Mouse (Mus musculus) left cerebral cortex, adult 2 months (tissue): ENCODE results near the gene Ank2. TPM values are rescaled to one million over a fixed set of nuclear protein-coding genes. Genes with fewer than 3 reads are reported as not detected.
A peak's percentile ranks its signal among the peaks of the same experiment; 100 is the strongest.

Experiments
- DNase-seq, 2 experiments: peaks; one replicate each; pipeline ENCODE4 v3.0.0; 2021 to 2022; ENCODE audit warnings: low spot score in 2 of 2, mixed read lengths in 1 of 2; ENCODE audit errors: extremely low spot score in 1 of 2
- H3K27ac ChIP-seq: fragments of 200-600 bp; 2 replicates; pipeline ENCODE4 v1.8.1; 2022
- H3K4me3 ChIP-seq: fragments of 200-600 bp; 2 replicates; pipeline ENCODE4 v1.8.1; 2022
- CTCF ChIP-seq: fragments of 200-600 bp; IDR thresholded peaks from 2 replicates; pipeline ENCODE4 v1.8.1; 2022; ENCODE audit warnings: antibody characterized with exemption, mild to moderate bottlenecking, moderate library complexity
- intact Hi-C: fragments of 180-260 bp; cut with DNase I; formaldehyde crosslinking; loops from one replicate; pipeline ENCODE4 v1.15.1; 2025
- total RNA-seq, 2 experiments: library from RNA; stranded (reverse); gene quantifications; 2 replicates each; pipeline ENCODE4 v1.2.3; 2021

The Ank2 gene
- total RNA-seq, 2 experiments from 2014 or later: 905 to 916 TPM

- intact Hi-C loops: loop anchor here (2.0 kb wide), 1 partner anchor 100 kb away; the partner anchor contains the start of genes Larp7 and Zgrf1
- no peak for TF ChIP-seq CTCF
- DNase-seq: no peak
- no peak overlapping the region for H3K27ac ChIP-seq
- no peak overlapping the region for H3K4me3 ChIP-seq
Measured at GRCm38 (mm10) chr3:127453254-127453653, 45.9 kb downstream of the Ank2 start.

GRCm38 (mm10) chr3:127452233-127452632 is 46.9 kb downstream of the Ank2 start:
- intact Hi-C loops: loop anchor here (2.0 kb wide), 1 partner anchor 101 kb away; the partner anchor contains the start of genes Larp7 and Zgrf1
- no peak overlapping the region for H3K4me3 ChIP-seq
- no peak overlapping the region for H3K27ac ChIP-seq
- TF ChIP-seq CTCF: no peak
- no peak for DNase-seq

- DNase-seq: no peak
- Histone ChIP-seq H3K27ac (no peak overlapping the region), H3K4me3 (no peak overlapping the region)
- TF ChIP-seq CTCF: no peak
- intact Hi-C loops: loop anchor here (2.0 kb wide), 1 partner anchor 101 kb away; the partner anchor contains the start of genes Larp7 and Zgrf1
Measured at GRCm38 (mm10) chr3:127451741-127452140, 47.4 kb downstream of the Ank2 start.

GRCm38 (mm10) chr3:127451070-127451469 is 48.1 kb downstream of the Ank2 start:
- Histone ChIP-seq H3K27ac (no peak overlapping the region), H3K4me3 (no peak overlapping the region)
- peak; percentile 83 for TF ChIP-seq CTCF
- DNase-seq: peak; percentile 36 to 49
- intact Hi-C loops: no loop called here

- H3K27ac ChIP-seq: no peak overlapping the region
- intact Hi-C loops: loop anchor here (2.0 to 5.0 kb wide), 2 partner anchors 123 to 264 kb away; no protein-coding TSS in a partner anchor
- DNase-seq: peak; percentile 64 to 71
- no peak overlapping the region for H3K4me3 ChIP-seq
- peak; percentile 63 for TF ChIP-seq CTCF
Measured at GRCm38 (mm10) chr3:127446173-127446572, 53.0 kb downstream of the Ank2 start.

GRCm38 (mm10) chr3:127433291-127433690 is 65.9 kb downstream of the Ank2 start:
- Histone ChIP-seq H3K27ac (no peak overlapping the region), H3K4me3 (no peak overlapping the region)
- intact Hi-C loops: no loop called here
- TF ChIP-seq CTCF: no peak
- DNase-seq: no peak

GRCm38 (mm10) chr3:127429866-127430265 is 69.3 kb downstream of the Ank2 start:
- intact Hi-C loops: loop anchor here (5.0 kb wide), 1 partner anchor 108 kb away; no protein-coding TSS in a partner anchor
- no peak for TF ChIP-seq CTCF
- Histone ChIP-seq H3K4me3 (no peak overlapping the region), H3K27ac (no peak overlapping the region)
- no peak for DNase-seq

- DNase-seq: no peak
- intact Hi-C loops: loop anchor here (5.0 kb wide), 1 partner anchor 106 kb away; no protein-coding TSS in a partner anchor
- no peak overlapping the region for H3K4me3 ChIP-seq
- H3K27ac ChIP-seq: no peak overlapping the region
- peak; percentile 58 for TF ChIP-seq CTCF
Measured at GRCm38 (mm10) chr3:127428527-127428926, 70.6 kb downstream of the Ank2 start.

GRCm38 (mm10) chr3:127416950-127417349 is 82.2 kb downstream of the Ank2 start:
- intact Hi-C loops: no loop called here
- no peak for TF ChIP-seq CTCF

GRCm38 (mm10) chr3:127414438-127414837 is 84.7 kb downstream of the Ank2 start:
- intact Hi-C loops: no loop called here
- H3K27ac ChIP-seq: no peak overlapping the region
- DNase-seq: no peak
- no peak overlapping the region for H3K4me3 ChIP-seq
- TF ChIP-seq CTCF: peak; percentile 11

More at GRCm38 (mm10) chr3:127416950-127417349, 82.2 kb downstream of the Ank2 start:
- Histone ChIP-seq H3K27ac (no peak overlapping the region), H3K4me3 (no peak overlapping the region)
- no peak for DNase-seq

GRCm38 (mm10) chr3:127408684-127409550 is 90.2 kb downstream of the Ank2 start:
- Histone ChIP-seq H3K27ac (peak overlapping the region; percentile 94), H3K4me3 (peak overlapping the region; percentile 76)
- DNase-seq: peak; percentile 84 to 85
- intact Hi-C loops: loop anchor here (5.0 to 10.0 kb wide), 3 partner anchors 47 to 814 kb away; partner anchors contain the start of gene Camk2d
- no peak for TF ChIP-seq CTCF
